Mouse (Mus musculus): ENCODE results near the gene Sec23a.
A peak's percentile ranks its signal among the peaks of the same experiment; 100 is the strongest.

GRCm38 (mm10) chr12:58964583-58964982, 47.2 kb downstream of the Sec23a start:
- TF ChIP-seq CTCF (IDR thresholded peaks at IDR 0.05; ENCODE audit: low read depth, low read length): peak; percentile 83
- TF ChIP-seq TAL1 (conservative IDR thresholded peaks at IDR 0.05; ENCODE audit: low read depth, low read length): no peak
- TF ChIP-seq GATA1 (IDR thresholded peaks at IDR 0.05; ENCODE audit: borderline replicate concordance, low read length): no peak
- no peak for TF ChIP-seq POLR2AphosphoS5 (IDR thresholded peaks at IDR 0.05; ENCODE audit: insufficient replicate concordance, low read depth, low read length)
- no peak for TF ChIP-seq GATA2 (IDR thresholded peaks at IDR 0.05; ENCODE audit: borderline replicate concordance, low read depth, low read length)
